Mouse (Mus musculus) heart, embryonic 15.5 days (tissue): ENCODE results near the gene Epn3. TPM values are rescaled to one million over a fixed set of nuclear protein-coding genes. Genes with fewer than 3 reads are reported as not detected.

Experiments
- ATAC-seq: fragments of 200-750 bp; cut with Nextera tagmentation; replicated peaks from 2 replicates; pipeline ENCODE4 v1.8.0; 2017; ENCODE audit warnings: low read depth, moderate TSS enrichment; ENCODE audit not compliant: insufficient number of reproducible peaks, insufficient read depth, low FRiP score
- H3K27ac ChIP-seq: fragments of 300-500 bp; sonication (generic); 2 replicates; pipeline ENCODE4 v1.5.1; 2015; ENCODE audit warnings: mild to moderate bottlenecking, inconsistent platforms
- H3K27me3 ChIP-seq: fragments of 300-500 bp; sonication (generic); 2 replicates; pipeline ENCODE4 v1.6.1; 2015; ENCODE audit warnings: inconsistent platforms
- H3K36me3 ChIP-seq: fragments of 300-500 bp; sonication (generic); 2 replicates; pipeline ENCODE4 v1.6.1; 2015; ENCODE audit warnings: mild to moderate bottlenecking, inconsistent platforms
- H3K4me1 ChIP-seq: fragments of 300-500 bp; sonication (generic); replicated peaks from 2 replicates; pipeline ENCODE4 v1.6.1; 2015; ENCODE audit warnings: inconsistent platforms
- H3K4me2 ChIP-seq: fragments of 300-500 bp; sonication (generic); 2 replicates; pipeline ENCODE4 v1.6.1; 2015; ENCODE audit warnings: inconsistent platforms, mild to moderate bottlenecking, moderate library complexity
- H3K4me3 ChIP-seq: fragments of 300-500 bp; sonication (generic); 2 replicates; pipeline ENCODE4 v1.5.1; 2015; ENCODE audit warnings: mild to moderate bottlenecking, inconsistent platforms
- H3K9ac ChIP-seq: fragments of 300-500 bp; sonication (generic); 2 replicates; pipeline ENCODE4 v1.6.1; 2015; ENCODE audit warnings: mild to moderate bottlenecking, inconsistent platforms
- H3K9me3 ChIP-seq: fragments of 300-500 bp; sonication (generic); replicated peaks from 2 replicates; pipeline ENCODE4 v1.6.1; 2016; ENCODE audit warnings: inconsistent platforms
- WGBS: fragments of 180-500 bp; shearing (Covaris S2); methylation state at CpG from one replicate; pipeline ENCODE4 v1.1.7; 2015; ENCODE audit warnings: mixed read lengths; 5-methylcytosine and 5-hydroxymethylcytosine counted together
- polyA plus RNA-seq: library from polyadenylated mRNA; unstranded; fragments of >200 nt; fragmentation: Nextera tagmentation; extraction: Ambion mirVana; gene quantifications from 2 replicates; pipeline ENCODE4 v1.2.1, GENCODE M21; 2015

Epn3 gene
- polyA plus RNA-seq, 1 experiment from 2014 or later, result 13.1 TPM

DNA sequence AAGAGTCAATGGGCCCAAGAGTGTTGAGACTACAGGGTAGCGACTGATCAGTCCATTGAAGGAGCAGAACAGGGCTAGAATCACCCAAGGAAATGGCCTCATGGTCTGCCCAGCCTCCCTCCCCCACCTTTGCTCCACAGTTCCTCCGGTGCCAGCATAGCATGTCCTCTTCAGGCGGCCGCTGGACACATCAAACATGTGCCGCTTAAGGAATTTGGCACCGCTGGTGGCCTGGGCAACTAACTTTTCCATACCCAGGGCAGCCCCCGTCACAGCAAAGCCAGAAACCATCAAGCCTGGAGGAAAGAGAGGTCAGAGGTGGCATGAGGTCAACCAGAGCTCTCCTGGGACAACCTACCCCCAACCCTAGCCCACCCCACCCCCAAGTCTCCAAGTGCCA is 17.8 kb downstream of the Epn3 start:
- Histone ChIP-seq H3K4me1 (peaks cover 5% of the 10 kb centered on the region), H3K4me2 (no peak overlapping the region), H3K27me3 (peaks cover 42% of the 10 kb centered on the region), H3K36me3 (no peaks in the 10 kb centered on the region), H3K27ac (no peak overlapping the region), H3K4me3 (no peak overlapping the region), H3K9me3 (no peaks in the 10 kb centered on the region), H3K9ac (no peak overlapping the region)
- no peak for ATAC-seq
- 87% methylated on average over 7 of the region's 7 CpGs for WGBS

DNA sequence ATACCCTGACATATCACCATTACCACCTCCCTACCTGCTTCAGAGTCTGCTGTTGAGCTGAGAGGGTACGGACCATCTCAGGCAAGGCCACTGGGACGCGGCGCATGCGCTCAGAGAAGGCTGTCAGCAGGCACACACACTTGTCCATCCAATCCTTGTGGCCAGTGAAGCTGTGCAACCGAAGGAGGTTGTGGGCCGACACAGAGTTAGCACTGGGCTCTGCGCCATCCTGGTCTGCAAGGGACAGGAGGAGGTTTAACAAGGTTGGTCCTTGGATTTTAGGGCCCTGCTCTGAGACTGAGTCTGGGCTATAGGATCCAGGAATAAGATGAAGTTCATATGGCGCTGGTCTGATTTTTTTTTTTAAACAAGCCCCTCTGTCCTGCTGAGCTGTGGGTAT is 19.4 kb downstream of the Epn3 start:
- ATAC-seq, result no peak
- Histone ChIP-seq H3K4me3 (no peak overlapping the region), H3K27ac (no peak overlapping the region), H3K27me3 (peaks cover 45% of the 10 kb centered on the region), H3K4me2 (no peak overlapping the region), H3K4me1 (peaks cover 7% of the 10 kb centered on the region), H3K9ac (no peak overlapping the region), H3K9me3 (no peaks in the 10 kb centered on the region), H3K36me3 (no peaks in the 10 kb centered on the region)
- 81% methylated on average over 9 of the region's 9 CpGs for WGBS

- Histone ChIP-seq H3K27me3 (peaks cover 62% of the 10 kb centered on the region), H3K9me3 (no peaks in the 10 kb centered on the region), H3K4me1 (peaks cover 29% of the 10 kb centered on the region), H3K36me3 (no peaks in the 10 kb centered on the region), H3K9ac (no peak overlapping the region), H3K4me2 (no peak overlapping the region), H3K27ac (no peak overlapping the region), H3K4me3 (no peak overlapping the region)
- 66% methylated on average over 6 of the region's 6 CpGs for WGBS
- no peak for ATAC-seq
These were observed 22.1 kb downstream of the Epn3 start for GRCm38 (mm10) chr11:94477651-94478050.

GRCm38 (mm10) chr11:94475722-94476121 is 24.1 kb downstream of the Epn3 start:
- ATAC-seq, result no peak
- Histone ChIP-seq H3K4me2 (no peak overlapping the region), H3K4me1 (peaks cover 41% of the 10 kb centered on the region), H3K9ac (no peak overlapping the region), H3K4me3 (no peak overlapping the region), H3K9me3 (no peaks in the 10 kb centered on the region), H3K27ac (no peak overlapping the region), H3K36me3 (no peaks in the 10 kb centered on the region), H3K27me3 (peaks cover 79% of the 10 kb centered on the region)
- 22% methylated on average over 11 of the region's 11 CpGs for WGBS

DNA sequence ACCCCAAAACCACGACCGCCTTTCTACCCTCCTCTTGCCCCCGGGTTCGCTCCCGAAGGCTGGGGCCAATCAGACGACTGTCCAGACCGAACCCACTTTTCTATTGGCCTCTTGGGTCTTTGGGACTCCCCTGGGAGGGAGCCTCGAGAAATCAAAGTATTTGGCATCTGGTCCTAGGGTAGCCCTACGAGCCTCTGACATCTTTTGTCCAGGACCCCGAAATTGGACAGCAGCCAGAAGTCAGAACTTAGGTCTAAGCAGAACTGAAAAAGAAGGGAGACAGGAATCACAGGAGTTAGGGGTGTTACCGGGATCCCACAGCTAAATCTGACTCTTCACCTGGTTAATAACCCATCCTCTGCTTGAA is 25.2 kb downstream of the Epn3 start:
- no peak overlapping the region for H3K27ac ChIP-seq
- peak overlapping the region; percentile 92 for H3K4me2 ChIP-seq
- 0% methylated on average over 11 of the region's 11 CpGs for WGBS
- H3K27me3 ChIP-seq, result peaks cover 79% of the 10 kb centered on the region
- H3K9me3 ChIP-seq, result no peaks in the 10 kb centered on the region
- peak overlapping the region; percentile 62 for H3K9ac ChIP-seq
- ATAC-seq, result no peak
- H3K4me1 ChIP-seq, result peaks cover 48% of the 10 kb centered on the region
- peak overlapping the region; percentile 58 for H3K4me3 ChIP-seq
- no peaks in the 10 kb centered on the region for H3K36me3 ChIP-seq

GRCm38 (mm10) chr11:94473707-94474543 is 25.8 kb downstream of the Epn3 start, which contains the start of gene Cacna1g:
TSS of gene Cacna1g (minus strand) at chr11:94474198.
- H3K4me1 ChIP-seq, result peaks cover 54% of the 10 kb centered on the region
- H3K9me3 ChIP-seq, result no peaks in the 10 kb centered on the region
- peak within 1 kb of the TSS; percentile 62 for H3K9ac ChIP-seq
- WGBS, result 1% methylated on average over 43 of the region's 71 CpGs
- peak within 1 kb of the TSS; percentile 92 for H3K4me2 ChIP-seq
- peaks cover 74% of the 10 kb centered on the region for H3K27me3 ChIP-seq
- ATAC-seq, result peak; percentile 88
- peak within 1 kb of the TSS; percentile 61 for H3K27ac ChIP-seq
- no peaks in the 10 kb centered on the region for H3K36me3 ChIP-seq
- H3K4me3 ChIP-seq, result peak within 1 kb of the TSS; percentile 58

- H3K27me3 ChIP-seq, result peaks cover 66% of the 10 kb centered on the region
- H3K4me3 ChIP-seq, result peak overlapping the region; percentile 58
- peak overlapping the region; percentile 61 for H3K27ac ChIP-seq
- peak overlapping the region; percentile 92 for H3K4me2 ChIP-seq
- ATAC-seq, result no peak
- H3K36me3 ChIP-seq, result no peaks in the 10 kb centered on the region
- under 1% methylated on average over 52 of the region's 52 CpGs for WGBS
- peaks cover 62% of the 10 kb centered on the region for H3K4me1 ChIP-seq
- H3K9me3 ChIP-seq, result no peaks in the 10 kb centered on the region
- peak overlapping the region; percentile 62 for H3K9ac ChIP-seq
These were observed 26.7 kb downstream of the Epn3 start for GRCm38 (mm10) chr11:94472916-94473706.

GRCm38 (mm10) chr11:94472585-94472915 is 27.2 kb downstream of the Epn3 start:
- H3K9me3 ChIP-seq, result no peaks in the 10 kb centered on the region
- H3K4me1 ChIP-seq, result peaks cover 67% of the 10 kb centered on the region
- peaks cover 61% of the 10 kb centered on the region for H3K27me3 ChIP-seq
- H3K9ac ChIP-seq, result peak overlapping the region; percentile 62
- peak overlapping the region; percentile 58 for H3K4me3 ChIP-seq
- no peaks in the 10 kb centered on the region for H3K36me3 ChIP-seq
- H3K4me2 ChIP-seq, result peak overlapping the region; percentile 92
- H3K27ac ChIP-seq, result no peak overlapping the region
- no peak for ATAC-seq
- under 1% methylated on average over 15 of the region's 15 CpGs for WGBS

GRCm38 (mm10) chr11:94471740-94472584 is 27.8 kb downstream of the Epn3 start:
- peaks cover 55% of the 10 kb centered on the region for H3K27me3 ChIP-seq
- H3K9ac ChIP-seq, result peak overlapping the region; percentile 62

GRCm38 (mm10) chr11:94470391-94470790 is 29.4 kb downstream of the Epn3 start:
- WGBS, result 46% methylated on average over 6 of the region's 7 CpGs
- no peak for ATAC-seq
- Histone ChIP-seq H3K4me2 (no peak overlapping the region), H3K4me3 (no peak overlapping the region), H3K36me3 (no peaks in the 10 kb centered on the region), H3K9me3 (no peaks in the 10 kb centered on the region), H3K4me1 (peaks cover 65% of the 10 kb centered on the region), H3K9ac (no peak overlapping the region), H3K27ac (no peak overlapping the region), H3K27me3 (peaks cover 40% of the 10 kb centered on the region)

More at GRCm38 (mm10) chr11:94471740-94472584, 27.8 kb downstream of the Epn3 start:
- peak overlapping the region; percentile 92 for H3K4me2 ChIP-seq
- H3K9me3 ChIP-seq, result no peaks in the 10 kb centered on the region
- H3K4me1 ChIP-seq, result peaks cover 71% of the 10 kb centered on the region
- no peak for ATAC-seq
- H3K4me3 ChIP-seq, result peak overlapping the region; percentile 58
- H3K36me3 ChIP-seq, result no peaks in the 10 kb centered on the region
- H3K27ac ChIP-seq, result no peak overlapping the region
- 9% methylated on average over 17 of the region's 17 CpGs for WGBS
